Mouse (Mus musculus) bone marrow, adult 2 months (tissue): ENCODE measurements around the gene Cltb. TPM values are rescaled to one million over a fixed set of nuclear protein-coding genes. Genes with fewer than 3 reads are reported as not detected.
"Not testable (repeated sequence)": the region's sequence is repeated elsewhere in the genome, so short reads cannot be mapped to it uniquely, and the experiment has no call there.

Experiments
- H3K27ac ChIP-seq: fragments of 200-500 bp; 2 replicates; pipeline ENCODE4 v1.5.1; 2012; ENCODE audit warnings: low read depth, mild to moderate bottlenecking, control low read depth, inconsistent platforms, low read length; ENCODE audit not compliant: control insufficient read depth, poor library complexity, insufficient read depth
- H3K4me1 ChIP-seq: fragments of 200-500 bp; 2 replicates; pipeline ENCODE4 v1.6.1; 2011; ENCODE audit warnings: low read length; ENCODE audit not compliant: control insufficient read depth, insufficient read depth
- H3K4me3 ChIP-seq: fragments of 200-500 bp; replicated peaks from 2 replicates; pipeline ENCODE3; 2011; ENCODE audit warnings: mild to moderate bottlenecking, low read depth, low read length, control low read depth; ENCODE audit not compliant: control insufficient read depth
- CTCF ChIP-seq: fragments of 200-500 bp; IDR thresholded peaks from 2 replicates; pipeline ENCODE4 v1.5.1; 2011; ENCODE audit warnings: low read length, control low read depth; ENCODE audit not compliant: control insufficient read depth, insufficient read depth
- POLR2A ChIP-seq: fragments of 200-500 bp; IDR thresholded peaks from 2 replicates; pipeline ENCODE4 v1.6.1; 2011; ENCODE audit warnings: low read depth, mild to moderate bottlenecking, control low read depth, low read length, borderline replicate concordance; ENCODE audit not compliant: control insufficient read depth
- WGBS: fragments of 180-500 bp; shearing (Covaris S2); methylation state at CpG from one replicate; pipeline ENCODE4 v1.1.7; 2018; 5-methylcytosine and 5-hydroxymethylcytosine counted together
- polyA plus RNA-seq: library from polyadenylated mRNA; stranded (reverse); fragments of >200 nt; gene quantifications from 2 replicates; pipeline ENCODE4 v1.2.4, GENCODE M21; 2011; ENCODE audit warnings: low replicate concordance; ENCODE audit not compliant: missing spikeins, insufficient read depth, insufficient read length

The Cltb gene
- polyA plus RNA-seq, 1 experiment: 19.8 TPM

DNA sequence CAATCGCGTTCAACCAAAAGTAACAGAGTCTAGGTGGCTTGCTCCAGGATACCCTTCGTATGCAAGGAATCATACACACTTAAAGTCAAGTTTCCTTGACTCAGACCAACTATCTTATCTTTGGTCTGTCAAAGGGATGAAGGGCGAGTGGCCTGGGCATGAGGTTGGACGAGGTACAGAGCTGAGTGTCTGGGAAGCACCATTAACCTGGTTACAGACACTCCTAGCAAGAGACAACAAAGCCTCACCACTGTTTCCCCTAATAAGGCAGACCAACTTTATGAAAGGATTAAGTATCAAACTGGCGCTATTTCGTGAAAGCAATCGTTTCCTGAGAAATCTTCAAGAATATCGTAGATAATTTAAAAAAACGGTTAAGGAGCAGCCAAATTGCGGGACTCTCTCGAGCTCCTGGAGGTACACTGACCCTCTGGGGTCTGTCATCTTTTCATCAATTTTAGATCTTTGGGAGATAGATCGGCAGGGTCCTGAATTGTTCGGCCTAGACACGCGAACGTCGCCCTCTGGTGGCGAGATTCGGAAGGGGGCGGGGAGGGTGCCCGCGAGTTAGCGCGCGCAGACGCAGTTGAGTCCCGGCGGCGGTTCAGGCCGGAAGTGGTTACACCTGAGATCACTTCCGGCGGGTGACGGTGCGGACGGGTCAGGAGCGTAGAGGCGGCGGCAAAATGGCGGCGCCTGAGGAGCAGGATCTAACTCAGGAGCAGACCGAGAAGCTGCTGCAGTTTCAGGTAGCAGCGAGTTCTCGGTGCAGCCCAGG, 10.2 kb upstream of the Cltb start, which contains the start of gene Faf2:
Gene Faf2 (plus strand): TSS at position 630 of the 778 bp plus-strand sequence.
- Histone ChIP-seq H3K4me3 (peak within 1 kb of the TSS; percentile 92), H3K4me1 (peaks cover 2% of the 10 kb centered on the region; the same call in 1 of the 2 replicates), H3K27ac (peak within 1 kb of the TSS; percentile 80)
- 12% methylated on average over 44 of the region's 44 CpGs for WGBS
- TF ChIP-seq POLR2A: peak; percentile 94
- peak; percentile 94 for TF ChIP-seq CTCF

DNA sequence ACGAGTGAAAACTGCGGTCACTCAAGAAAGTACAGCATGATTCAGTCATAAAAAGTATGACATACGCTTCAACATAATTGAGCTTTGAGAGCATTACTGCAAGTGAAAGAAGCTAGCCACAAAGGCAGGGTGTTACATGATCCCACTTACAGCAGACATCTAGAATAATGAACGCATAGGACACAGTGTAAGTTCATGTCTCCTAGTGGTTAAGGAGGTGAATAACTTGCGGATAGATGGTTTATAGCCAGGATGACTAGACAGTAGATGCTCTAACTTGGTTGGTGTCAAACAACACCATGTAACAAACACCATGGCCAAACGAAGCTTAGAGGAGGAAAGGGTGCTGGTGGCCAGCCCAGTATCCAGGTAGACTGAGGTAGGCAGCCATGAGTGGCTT, 5.9 kb upstream of the Cltb start:
- TF ChIP-seq POLR2A (no peak), CTCF (no peak)
- no peak overlapping the region for H3K4me3 ChIP-seq
- H3K27ac ChIP-seq: no peak overlapping the region
- no peaks in the 10 kb centered on the region; the same call in 1 of the 2 replicates for H3K4me1 ChIP-seq
- WGBS: 63% methylated on average over 6 of the region's 6 CpGs

DNA sequence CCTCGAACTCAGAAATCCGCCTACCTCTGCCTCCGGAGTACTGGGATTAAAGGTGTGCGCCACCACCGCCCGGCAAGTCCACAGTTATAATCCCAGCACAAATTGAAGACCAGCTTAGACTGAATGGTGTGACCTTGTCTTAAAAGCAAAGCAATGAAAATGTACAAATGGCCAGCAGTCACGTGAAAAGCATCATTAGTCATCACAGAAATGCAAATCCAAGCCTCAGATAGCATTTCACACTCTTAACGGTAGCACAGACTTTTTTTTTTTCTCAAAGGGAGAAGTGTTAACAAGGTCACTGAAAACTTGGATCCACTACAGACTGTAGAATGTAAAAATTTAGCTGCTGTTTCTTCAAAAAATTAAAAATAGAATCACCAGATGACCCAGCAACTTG, 5.2 kb upstream of the Cltb start:
- H3K4me3 ChIP-seq: no peak overlapping the region
- no peak overlapping the region for H3K27ac ChIP-seq
- TF ChIP-seq CTCF (no peak), POLR2A (no peak)
- 82% methylated on average over 8 of the region's 8 CpGs for WGBS
- no peaks in the 10 kb centered on the region; the same call in 1 of the 2 replicates for H3K4me1 ChIP-seq

DNA sequence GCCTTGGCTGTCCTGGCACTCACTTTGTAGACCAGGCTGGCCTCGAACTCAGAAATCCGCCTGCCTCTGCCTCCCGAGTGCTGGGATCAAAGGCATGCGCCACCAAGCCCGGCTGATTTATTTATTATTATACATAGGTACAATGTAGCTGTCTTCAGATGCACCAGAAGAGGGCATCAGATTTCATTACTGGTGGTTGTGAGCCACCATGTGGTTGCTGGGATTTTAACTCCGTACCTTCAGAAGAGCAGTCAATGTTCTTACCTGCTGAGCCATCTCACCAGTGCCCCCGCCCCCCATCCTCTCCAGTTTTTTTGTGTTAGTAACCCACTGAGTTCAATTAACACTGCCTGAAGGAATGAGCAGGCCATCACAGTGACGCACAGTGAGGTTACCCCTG, 2.0 kb upstream of the Cltb start:
- 73% methylated on average over 8 of the region's 8 CpGs for WGBS
- H3K4me3 ChIP-seq, H3K4me1 ChIP-seq, H3K27ac ChIP-seq: not testable (repeated sequence)

DNA sequence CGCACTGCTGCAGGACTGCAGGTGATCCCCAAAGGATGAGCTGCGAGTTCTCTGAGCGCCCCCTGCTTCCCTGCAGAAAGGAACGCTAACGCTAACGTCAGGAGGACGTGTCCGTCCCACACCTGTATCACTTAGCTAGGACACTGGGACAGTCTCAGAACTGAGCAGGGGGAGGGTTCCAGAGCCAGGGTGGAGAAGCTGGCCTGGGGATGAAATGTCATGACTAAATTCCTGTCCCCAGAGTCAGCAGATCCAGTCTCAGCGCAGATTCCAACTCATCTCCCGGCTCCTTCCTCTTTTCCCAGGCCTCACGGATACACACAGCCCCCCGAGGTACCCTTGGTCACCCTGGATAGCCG, 552 bp downstream of the Cltb start:
- peak overlapping the region; percentile 48 for H3K27ac ChIP-seq
- TF ChIP-seq POLR2A: no peak
- TF ChIP-seq CTCF: no peak
- no peaks in the 10 kb centered on the region for H3K4me1 ChIP-seq
- peak overlapping the region; percentile 79 for H3K4me3 ChIP-seq
- WGBS: 18% methylated on average over 13 of the region's 13 CpGs

DNA sequence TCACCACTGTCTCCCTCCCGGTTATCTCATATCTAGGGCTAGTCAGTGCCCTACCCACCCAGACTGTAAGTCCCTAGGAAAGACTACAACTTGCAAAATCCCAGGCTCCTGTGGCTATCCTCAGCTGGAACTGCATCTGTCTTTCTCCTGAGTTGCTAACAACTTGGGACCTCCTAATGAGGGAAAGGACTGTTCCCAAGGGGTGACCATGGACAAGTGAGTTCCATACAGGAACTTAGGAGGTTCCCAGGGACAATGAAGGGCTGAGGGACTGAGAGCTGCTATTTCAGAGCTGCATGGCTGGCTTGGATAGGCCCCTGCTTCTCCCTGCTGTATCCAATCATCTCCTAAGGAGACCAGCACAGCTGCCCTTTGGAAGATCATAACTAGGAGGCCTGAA, 1.8 kb downstream of the Cltb start:
- Histone ChIP-seq H3K27ac (no peak overlapping the region), H3K4me1 (no peaks in the 10 kb centered on the region), H3K4me3 (no peak overlapping the region)
- WGBS: 70% methylated on average over 1 of the region's 1 CpGs
- TF ChIP-seq CTCF (no peak), POLR2A (no peak)

DNA sequence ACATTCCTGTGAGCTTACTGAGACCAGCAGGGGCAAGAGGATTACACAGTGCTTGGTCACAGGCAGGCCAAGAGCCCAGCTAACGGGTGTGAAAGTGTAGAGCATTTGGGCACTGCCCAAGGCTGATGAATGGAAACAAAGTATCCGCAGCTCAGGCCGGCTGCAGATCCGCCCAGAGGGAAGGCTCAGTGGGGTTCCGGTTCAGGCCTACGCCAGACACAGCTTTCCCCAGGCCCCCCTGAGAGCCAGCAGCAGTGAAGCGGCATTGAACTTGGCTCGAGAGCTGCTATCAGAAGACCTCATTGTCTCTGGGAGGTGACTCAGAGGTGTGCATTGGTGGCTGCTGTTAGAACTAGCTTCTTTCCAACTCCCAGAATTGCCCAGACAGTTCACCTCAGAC, 2.5 kb downstream of the Cltb start:
- Histone ChIP-seq H3K4me1 (no peaks in the 10 kb centered on the region), H3K4me3 (no peak overlapping the region), H3K27ac (no peak overlapping the region)
- 86% methylated on average over 8 of the region's 8 CpGs for WGBS
- TF ChIP-seq POLR2A (no peak), CTCF (no peak)

DNA sequence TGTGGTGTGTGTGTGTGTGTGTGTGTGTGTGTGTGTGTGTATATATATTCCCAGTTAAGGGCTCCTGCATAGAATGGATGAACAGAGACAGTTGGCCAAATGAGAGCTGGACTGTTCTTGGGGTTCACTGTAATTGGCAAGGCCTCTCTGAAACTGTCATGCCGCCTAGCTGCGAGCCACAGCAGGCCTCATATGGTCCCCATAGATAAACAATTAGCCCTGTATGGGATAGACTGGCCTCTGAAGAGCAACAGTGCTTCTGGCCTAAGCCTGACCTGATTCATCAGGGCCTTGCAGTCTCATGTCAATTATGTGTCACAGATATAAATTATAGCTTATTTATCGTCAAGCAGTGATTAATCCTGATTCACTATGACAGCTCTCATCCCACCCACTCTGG, 3.1 kb downstream of the Cltb start:
- H3K4me3 ChIP-seq: no peak overlapping the region
- no peaks in the 10 kb centered on the region for H3K4me1 ChIP-seq
- H3K27ac ChIP-seq: no peak overlapping the region
- TF ChIP-seq POLR2A (no peak), CTCF (no peak)
- WGBS: 76% methylated on average over 3 of the region's 3 CpGs

DNA sequence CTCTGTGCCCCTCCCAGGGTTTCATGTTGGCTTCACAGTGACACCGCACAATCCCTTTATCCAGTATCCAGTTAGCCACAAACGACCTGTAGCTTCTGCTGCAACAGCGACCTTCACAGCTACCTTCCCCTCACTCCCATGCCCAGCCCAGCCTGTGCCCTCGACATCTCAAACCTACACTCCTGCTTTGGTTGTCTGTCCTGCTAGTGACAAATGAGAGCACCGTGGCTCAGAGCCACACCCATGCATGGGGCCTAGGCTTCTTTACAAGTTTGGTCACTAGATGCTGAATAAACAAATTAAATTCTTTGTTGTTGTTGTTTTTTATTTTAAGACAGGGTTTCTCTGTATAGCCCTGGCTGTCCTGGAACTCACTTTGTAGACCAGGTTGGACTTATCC, 3.9 kb downstream of the Cltb start:
- no peak overlapping the region for H3K27ac ChIP-seq
- 80% methylated on average over 5 of the region's 5 CpGs for WGBS
- H3K4me3 ChIP-seq: no peak overlapping the region
- no peaks in the 10 kb centered on the region for H3K4me1 ChIP-seq
- TF ChIP-seq CTCF (no peak), POLR2A (no peak)
